Comparison of ENCODE assay signal across 12 mouse cellular contexts in the genomic region with DNA sequence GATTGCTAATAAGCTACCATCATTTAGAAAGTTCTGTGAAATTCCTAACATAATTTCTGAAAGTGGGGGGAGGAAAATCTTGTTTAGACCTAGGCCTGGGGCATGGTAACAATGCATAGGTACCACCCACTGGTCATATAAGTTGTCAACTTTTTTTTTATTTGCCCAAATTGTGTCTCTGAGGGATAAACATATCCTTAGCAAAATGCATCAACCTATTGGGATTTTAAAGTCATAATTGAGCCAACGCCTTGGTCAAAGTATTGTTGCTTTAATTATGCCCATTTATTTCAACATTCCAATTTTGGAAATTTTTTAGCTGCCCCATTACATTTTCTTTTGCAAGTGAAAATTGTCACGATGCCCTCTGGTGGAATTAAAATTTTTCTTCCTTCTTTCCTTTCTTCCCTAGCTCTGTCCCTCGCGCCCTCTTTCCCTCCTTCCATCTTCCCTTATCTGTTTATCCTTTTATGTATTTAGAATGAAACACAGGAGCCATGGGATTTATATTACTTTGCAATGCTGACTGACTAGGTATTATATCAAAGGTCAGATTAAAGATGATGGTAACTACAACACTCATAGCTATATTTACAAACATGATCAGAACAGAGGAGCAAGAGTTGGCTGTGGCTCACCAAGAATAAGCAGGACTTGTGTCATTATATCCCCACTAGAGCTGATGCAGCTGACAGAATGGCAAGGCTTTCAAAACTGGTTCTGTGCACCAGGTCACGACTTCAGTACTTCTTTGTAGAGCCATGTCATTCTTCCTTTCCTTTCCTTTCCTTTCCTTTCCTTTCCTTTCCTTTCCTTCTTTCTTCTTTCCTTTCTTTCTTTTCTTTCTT.
A peak's percentile ranks its signal among the peaks of the same experiment; 100 is the strongest.
DNase-seq lines count a peak whose midpoint lies in the region; ATAC-seq lines count a peak whose summit lies in the region.
"Had no signal": no experiment of that assay in that cellular context is flagged by ENCODE, and none has a peak within 500 bp of the region (broad histone marks: within the 10 kb centered on the region; RNA-seq: fewer than 3 reads in every experiment).

No protein-coding gene starts in this region.

- H3K4me3 ChIP-seq in hindbrain, embryonic 14.5 days (replicated peaks; ENCODE audit: low read length), result no peak overlapping the region
- H3K4me3 ChIP-seq in hindbrain, embryonic 10.5 days, result no peak overlapping the region
- H3K4me3 ChIP-seq: forebrain, embryonic 13.5 days; hindbrain, embryonic 12.5 days; limb, embryonic 12.5 days; megakaryocyte, embryonic 14.5 days; neural tube, embryonic 13.5 days had no signal

- no peak overlapping the region for H3K9ac ChIP-seq in hindbrain, embryonic 14.5 days
- H3K9ac ChIP-seq: forebrain, embryonic 13.5 days; hindbrain, embryonic 12.5 days; limb, embryonic 12.5 days; neural tube, embryonic 13.5 days had no signal

- no peak for ATAC-seq in hindbrain, embryonic 14.5 days (ENCODE audit: low FRiP score)

- no peak overlapping the region for H3K4me2 ChIP-seq in hindbrain, embryonic 14.5 days (replicated peaks)
- H3K4me2 ChIP-seq: forebrain, embryonic 13.5 days; hindbrain, embryonic 12.5 days; limb, embryonic 12.5 days; neural tube, embryonic 13.5 days had no signal

- H3K27ac ChIP-seq in hindbrain, embryonic 14.5 days, result no peak overlapping the region
- H3K27ac ChIP-seq in hindbrain, embryonic 10.5 days, result no peak overlapping the region
- H3K27ac ChIP-seq: forebrain, embryonic 13.5 days; hindbrain, embryonic 12.5 days; limb, embryonic 12.5 days; neural tube, embryonic 13.5 days had no signal

- 66% methylated on average over 5 of the region's 5 CpGs for WGBS in hindbrain, embryonic 14.5 days
- WGBS in hindbrain, embryonic 10.5 days, result 71% methylated on average over 5 of the region's 5 CpGs

- H3K9me3 ChIP-seq in hindbrain, embryonic 14.5 days (ENCODE audit: control insufficient read depth, low read length), result no peaks in the 10 kb centered on the region
- H3K9me3 ChIP-seq in hindbrain, embryonic 10.5 days, result no peaks in the 10 kb centered on the region
- H3K9me3 ChIP-seq: forebrain, embryonic 13.5 days; hindbrain, embryonic 12.5 days; limb, embryonic 12.5 days; megakaryocyte, embryonic 14.5 days; neural tube, embryonic 13.5 days had no signal

- peaks cover 11% of the 10 kb centered on the region; the same call in 1 of the 2 replicates for H3K4me1 ChIP-seq in hindbrain, embryonic 14.5 days (replicated peaks; ENCODE audit: control insufficient read depth, insufficient read depth, low read length)
- H3K4me1 ChIP-seq in hindbrain, embryonic 10.5 days (replicated peaks), result peaks cover 24% of the 10 kb centered on the region

- H3K27me3 ChIP-seq in hindbrain, embryonic 14.5 days (ENCODE audit: control insufficient read depth, insufficient read depth, low read length), result no peaks in the 10 kb centered on the region
- no peaks in the 10 kb centered on the region for H3K27me3 ChIP-seq in hindbrain, embryonic 10.5 days (ENCODE audit: insufficient read depth, poor library complexity, severe bottlenecking)
- H3K27me3 ChIP-seq: forebrain, embryonic 13.5 days; hindbrain, embryonic 12.5 days; neural tube, embryonic 13.5 days had no signal

- peak; percentile 51 for DNase-seq in hindbrain, embryonic 14.5 days (ENCODE audit: low spot score)
- DNase-seq in hindbrain, embryonic 10.5 days (ENCODE audit: low spot score), result no peak
- peak; percentile 8 for DNase-seq in lung, postnatal 25 days (ENCODE audit: low spot score)
- no peak for DNase-seq in lung, postnatal 14 days
- peak; percentile 74 for DNase-seq in NIH3T3 (ENCODE audit: low read depth)
- peak; percentile 10 for DNase-seq in naive thymus-derived CD4-positive, alpha-beta T cell, adult 2 months (ENCODE audit: low read depth)
- DNase-seq in right cerebral cortex, postnatal 10 days (ENCODE audit: low spot score in 2 of 2), result no peak

- no peaks in the 10 kb centered on the region for H3K36me3 ChIP-seq in hindbrain, embryonic 14.5 days (replicated peaks; ENCODE audit: control insufficient read depth, insufficient read depth)
- no peaks in the 10 kb centered on the region for H3K36me3 ChIP-seq in hindbrain, embryonic 10.5 days
- H3K36me3 ChIP-seq: hindbrain, embryonic 12.5 days; limb, embryonic 12.5 days; neural tube, embryonic 13.5 days had no signal

Comparison
In these comparisons a context has a peak if more than half of its experiments do, and no peak if none do; other contexts are left out.
1. DNase-seq: peak in hindbrain, embryonic 14.5 days (single experiment), lung, postnatal 25 days (single experiment), NIH3T3 (single experiment) and naive thymus-derived CD4-positive, alpha-beta T cell, adult 2 months (single experiment); none in hindbrain, embryonic 10.5 days (single experiment), lung, postnatal 14 days (single experiment) and right cerebral cortex, postnatal 10 days (0 of 2).